Mouse (Mus musculus) erythroblast, embryonic 14.5 days (primary cell): ENCODE measurements around the gene Abhd17b. TPM values are rescaled to one million over a fixed set of nuclear protein-coding genes. Genes with fewer than 3 reads are reported as not detected.
"Not testable (repeated sequence)": the region's sequence is repeated elsewhere in the genome, so short reads cannot be mapped to it uniquely, and the experiment has no call there.

Source experiments
- H3K27me3 ChIP-seq: 2 replicates; pipeline ENCODE4 v1.6.1; 2012; ENCODE audit warnings: inconsistent platforms; ENCODE audit not compliant: control insufficient read depth
- H3K36me3 ChIP-seq: 2 replicates; pipeline ENCODE4 v1.6.1; 2012; ENCODE audit warnings: mild to moderate bottlenecking, inconsistent platforms; ENCODE audit not compliant: control insufficient read depth
- H3K4me1 ChIP-seq: 2 replicates; pipeline ENCODE4 v1.6.1; 2012; ENCODE audit warnings: inconsistent platforms; ENCODE audit not compliant: control insufficient read depth
- H3K4me3 ChIP-seq: replicated peaks from 2 replicates; pipeline ENCODE3; 2012; ENCODE audit warnings: moderate library complexity, mild to moderate bottlenecking, inconsistent platforms
- H3K9me3 ChIP-seq: 2 replicates; pipeline ENCODE4 v1.6.1; 2012; ENCODE audit warnings: low read length, inconsistent platforms, mixed read lengths; ENCODE audit not compliant: control insufficient read depth
- GATA1 ChIP-seq: IDR thresholded peaks from 2 replicates; pipeline ENCODE4 v1.6.1; 2012; ENCODE audit warnings: low read length, inconsistent platforms, mixed read lengths
- TAL1 ChIP-seq: IDR thresholded peaks from 3 replicates; pipeline ENCODE4 v1.6.1; 2012; ENCODE audit warnings: low read length, inconsistent platforms, mixed read lengths
- polyA plus RNA-seq: library from polyadenylated mRNA; stranded (reverse); fragments of >175 nt; gene quantifications from 2 replicates; pipeline ENCODE4 v1.2.3, GENCODE M21; 2012

The Abhd17b gene
- polyA plus RNA-seq, 1 experiment, result 0.05 TPM

DNA sequence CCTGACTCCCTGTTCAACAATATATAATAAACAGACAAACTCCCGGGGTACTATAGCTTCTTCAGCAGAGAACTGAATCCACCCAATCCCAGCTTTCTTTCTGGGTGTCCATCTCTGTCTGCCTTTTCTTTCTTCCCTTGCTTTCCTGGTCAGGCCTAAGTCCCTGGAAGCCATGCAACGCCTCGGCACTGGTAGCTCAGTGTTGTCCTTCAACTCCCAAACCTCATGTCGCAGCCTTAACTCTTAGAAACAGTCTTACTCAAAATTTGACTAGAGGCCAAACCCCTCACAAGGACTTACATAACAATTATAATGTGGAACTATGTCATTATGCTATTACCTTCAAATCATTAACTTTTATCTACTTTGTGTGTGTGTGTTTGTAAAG lies 28.8 kb upstream of the Abhd17b start:
- no peaks in the 10 kb centered on the region for H3K9me3 ChIP-seq
- TF ChIP-seq GATA1 (no peak), TAL1 (no peak)
- no peak overlapping the region for H3K4me3 ChIP-seq
- H3K4me1 ChIP-seq, result no peaks in the 10 kb centered on the region
- no peaks in the 10 kb centered on the region for H3K36me3 ChIP-seq
- no peaks in the 10 kb centered on the region for H3K27me3 ChIP-seq

DNA sequence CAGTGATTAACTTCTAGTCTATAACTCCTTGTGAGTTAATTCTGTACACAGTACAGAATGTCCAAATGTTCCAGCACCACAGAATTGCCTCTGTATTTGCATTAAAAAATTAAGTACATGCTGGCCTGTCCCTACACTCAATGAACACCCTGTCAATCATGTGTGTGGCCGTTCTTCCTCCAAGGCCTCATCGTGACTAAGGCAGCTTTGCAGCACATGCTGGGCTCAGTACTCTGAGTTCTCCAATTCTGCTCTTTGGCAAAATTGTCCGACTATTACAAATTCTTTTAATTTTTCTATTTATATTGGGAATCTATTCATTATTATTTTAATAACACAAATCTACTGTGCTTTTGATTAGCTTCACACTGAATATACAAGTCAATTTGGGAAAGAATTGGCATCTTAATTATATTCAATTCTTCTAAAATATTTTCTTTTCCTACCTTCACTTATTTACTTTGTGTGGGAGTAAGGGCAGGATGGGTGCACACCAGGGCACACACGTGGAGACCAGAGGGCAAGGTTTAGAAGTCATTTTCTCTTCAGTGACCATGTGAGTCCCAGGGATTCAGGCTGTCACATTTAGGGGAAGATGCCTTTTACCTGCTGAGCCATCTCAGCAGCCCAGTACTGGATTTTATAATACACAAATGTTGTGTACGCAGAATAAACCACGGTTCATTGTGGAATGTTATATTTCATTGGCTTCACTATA lies 26.6 kb upstream of the Abhd17b start:
- TF ChIP-seq TAL1 (no peak), GATA1 (no peak)
- Histone ChIP-seq H3K9me3 (no peaks in the 10 kb centered on the region), H3K36me3 (no peaks in the 10 kb centered on the region), H3K4me3 (no peak overlapping the region), H3K27me3 (no peaks in the 10 kb centered on the region), H3K4me1 (no peaks in the 10 kb centered on the region)

GRCm38 (mm10) chr19:21628440-21628839 lies 24.5 kb upstream of the Abhd17b start:
- not testable (repeated sequence) for H3K4me1 ChIP-seq, H3K27me3 ChIP-seq, H3K4me3 ChIP-seq, H3K36me3 ChIP-seq, H3K9me3 ChIP-seq

DNA sequence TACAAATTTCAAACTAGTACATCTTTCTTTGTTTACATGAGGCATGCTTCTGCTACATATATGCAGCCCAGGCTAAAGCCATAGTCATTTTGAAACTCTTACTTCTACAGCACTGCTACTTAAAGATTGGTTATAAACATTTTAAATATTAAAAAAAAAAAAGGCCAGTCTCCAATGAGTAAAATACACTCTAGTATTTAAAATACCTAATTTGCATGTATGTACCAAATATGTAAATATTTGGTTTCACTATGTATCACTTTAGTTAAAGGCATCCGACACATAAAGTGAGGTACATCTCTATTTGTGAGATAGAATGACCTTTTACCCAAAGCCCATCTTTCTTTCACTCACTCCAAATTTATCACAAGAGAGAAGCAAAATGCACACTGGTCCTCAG lies 24.0 kb upstream of the Abhd17b start:
- Histone ChIP-seq H3K36me3 (no peaks in the 10 kb centered on the region), H3K4me1 (no peaks in the 10 kb centered on the region), H3K4me3 (no peak overlapping the region), H3K27me3 (no peaks in the 10 kb centered on the region), H3K9me3 (no peaks in the 10 kb centered on the region)
- TF ChIP-seq TAL1, result no peak
- no peak for TF ChIP-seq GATA1

DNA sequence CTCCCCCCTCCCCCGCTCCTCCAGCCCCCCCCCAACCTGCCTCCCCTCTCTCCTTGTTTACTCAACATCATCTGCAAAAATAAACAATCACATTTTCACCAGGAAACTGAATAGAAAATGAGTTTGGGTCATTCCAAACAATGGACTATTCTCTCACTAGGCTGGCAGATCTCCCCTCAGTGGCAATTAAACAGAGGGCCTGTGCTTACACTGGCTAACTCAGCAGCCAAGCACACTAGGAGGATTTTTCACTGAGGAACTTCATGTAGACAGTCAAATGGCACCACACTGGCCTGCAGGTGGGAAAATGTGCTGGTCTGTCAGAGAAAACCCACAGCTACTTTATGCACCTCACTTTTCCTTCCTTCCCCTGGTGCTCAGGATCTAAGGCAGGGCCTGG lies 23.5 kb upstream of the Abhd17b start:
- Histone ChIP-seq H3K4me1 (no peaks in the 10 kb centered on the region), H3K36me3 (no peaks in the 10 kb centered on the region), H3K27me3 (no peaks in the 10 kb centered on the region), H3K4me3 (no peak overlapping the region), H3K9me3 (no peaks in the 10 kb centered on the region)
- TF ChIP-seq GATA1 (no peak), TAL1 (no peak)

DNA sequence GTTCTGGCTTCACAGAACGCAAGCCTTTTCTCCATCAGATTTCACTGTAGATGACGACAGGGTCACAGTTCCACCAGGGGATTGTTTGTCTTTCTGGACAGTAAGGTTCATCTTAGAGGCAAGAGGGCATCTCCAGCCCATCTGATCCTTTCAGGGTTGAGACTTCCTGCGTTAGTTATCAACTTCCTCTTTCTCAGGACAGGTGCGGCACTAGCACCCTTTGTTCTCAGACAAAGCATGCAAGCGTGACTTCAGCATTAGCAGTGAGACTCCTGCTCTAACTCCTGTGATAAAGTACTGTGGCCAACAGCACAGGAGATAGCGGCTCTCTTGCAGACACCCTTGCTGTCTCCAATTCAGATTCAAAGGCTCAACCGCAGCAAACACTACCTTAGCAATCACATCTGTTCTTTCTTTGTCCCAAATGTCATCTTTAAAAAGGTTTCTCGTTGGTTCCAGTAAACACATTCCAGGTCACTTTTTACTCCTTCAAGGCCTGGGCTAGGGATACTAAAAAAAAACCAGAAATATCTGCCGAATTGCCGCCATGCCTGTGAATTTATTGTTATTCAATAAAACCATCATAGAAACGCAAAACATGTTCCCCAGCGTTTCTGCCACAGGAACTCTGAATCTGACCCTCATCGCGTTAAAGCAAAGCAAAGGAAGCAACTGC lies 22.2 kb upstream of the Abhd17b start:
- Histone ChIP-seq H3K36me3 (no peaks in the 10 kb centered on the region), H3K4me1 (no peaks in the 10 kb centered on the region), H3K4me3 (no peak overlapping the region), H3K9me3 (no peaks in the 10 kb centered on the region), H3K27me3 (no peaks in the 10 kb centered on the region)
- TF ChIP-seq GATA1 (no peak), TAL1 (no peak)

DNA sequence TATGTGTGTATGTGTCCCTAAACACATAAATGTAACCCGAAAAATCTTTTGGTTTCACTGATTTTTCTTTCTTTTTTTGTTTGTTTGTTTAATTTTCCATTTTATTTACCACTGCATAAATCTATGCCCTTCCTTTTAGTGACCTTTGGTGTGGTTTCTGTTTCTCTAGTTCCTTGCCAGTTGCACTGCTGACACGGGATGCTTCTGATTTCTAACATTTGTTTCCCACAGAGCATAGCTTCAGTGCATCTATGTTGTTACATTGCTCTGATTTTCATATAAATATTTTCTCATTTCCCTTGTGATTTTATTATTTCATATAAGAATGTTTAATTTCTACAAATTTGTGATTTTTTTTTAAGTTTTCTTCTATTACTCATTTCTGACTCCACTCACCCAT lies 17.6 kb upstream of the Abhd17b start:
- TF ChIP-seq TAL1 (no peak), GATA1 (no peak)
- H3K36me3 ChIP-seq, result no peaks in the 10 kb centered on the region
- no peaks in the 10 kb centered on the region for H3K4me1 ChIP-seq
- H3K27me3 ChIP-seq, result no peaks in the 10 kb centered on the region
- no peaks in the 10 kb centered on the region for H3K9me3 ChIP-seq
- H3K4me3 ChIP-seq, result no peak overlapping the region

DNA sequence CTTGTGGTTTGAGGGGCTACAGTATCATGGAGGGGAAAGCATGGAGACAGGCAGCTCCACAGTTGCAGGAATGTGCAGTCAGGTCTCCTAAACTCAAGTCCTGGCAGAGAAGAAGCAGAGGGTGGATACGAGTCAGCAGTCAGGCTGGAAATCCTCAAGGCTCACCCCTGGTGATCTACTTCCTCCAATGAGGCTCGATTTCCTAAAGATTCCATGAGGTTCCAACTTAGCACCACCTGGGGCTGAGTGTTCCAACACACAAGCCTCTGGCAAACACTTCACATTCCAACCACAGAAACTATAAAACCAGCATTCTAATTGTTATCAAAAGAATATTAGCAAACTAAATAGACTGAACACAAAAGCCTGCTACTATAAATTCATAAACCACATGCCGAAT lies 16.1 kb upstream of the Abhd17b start:
- no peaks in the 10 kb centered on the region for H3K9me3 ChIP-seq
- no peaks in the 10 kb centered on the region for H3K4me1 ChIP-seq
- no peak overlapping the region for H3K4me3 ChIP-seq
- no peaks in the 10 kb centered on the region for H3K27me3 ChIP-seq
- no peaks in the 10 kb centered on the region for H3K36me3 ChIP-seq
- TF ChIP-seq TAL1, result no peak
- TF ChIP-seq GATA1, result no peak

- no peaks in the 10 kb centered on the region for H3K36me3 ChIP-seq
- H3K27me3 ChIP-seq, result no peaks in the 10 kb centered on the region
- H3K9me3 ChIP-seq, result no peaks in the 10 kb centered on the region
- H3K4me1 ChIP-seq, result no peaks in the 10 kb centered on the region
- no peak overlapping the region for H3K4me3 ChIP-seq
- TF ChIP-seq GATA1 (no peak), TAL1 (no peak)
Observed at GRCm38 (mm10) chr19:21637672-21638071, 15.3 kb upstream of the Abhd17b start.
